In the genomic region with DNA sequence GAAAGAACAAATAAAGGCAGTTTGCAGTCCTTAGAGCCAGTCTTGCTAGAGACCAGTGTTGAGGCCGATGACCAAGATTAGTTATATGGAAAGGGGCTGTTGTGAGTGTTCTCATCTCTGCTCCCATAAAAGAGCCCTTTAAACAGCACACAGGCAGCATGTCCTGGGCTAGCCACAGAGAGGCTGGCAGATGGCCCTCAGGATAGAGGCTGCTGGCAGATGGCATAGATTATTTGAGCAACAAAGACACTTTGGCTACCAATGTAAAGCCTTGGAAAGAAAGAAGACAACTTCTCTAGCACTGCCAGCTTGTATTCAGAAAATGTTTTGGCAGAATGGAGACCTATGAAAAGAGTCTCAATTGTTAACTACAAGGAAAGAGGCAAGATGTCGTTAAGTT, we compare ENCODE assay signal across 13 mouse cellular contexts.
A peak's percentile ranks its signal among the peaks of the same experiment; 100 is the strongest.
DNase-seq lines count a peak whose midpoint lies in the region; ATAC-seq and TF ChIP-seq lines count a peak whose summit lies in the region.
"Had no signal": no experiment of that assay in that cellular context is flagged by ENCODE, and none has a peak within 500 bp of the region (broad histone marks: within the 10 kb centered on the region; RNA-seq: fewer than 3 reads in every experiment).

No protein-coding gene starts in this region.

- no peaks in the 10 kb centered on the region for H3K36me3 ChIP-seq in forebrain, embryonic 14.5 days (ENCODE audit: control insufficient read depth, insufficient read depth, low read length)
- H3K36me3 ChIP-seq in midbrain, embryonic 13.5 days, result no peaks in the 10 kb centered on the region
- no peaks in the 10 kb centered on the region for H3K36me3 ChIP-seq in liver, postnatal 0 days (replicated peaks; ENCODE audit: insufficient read depth, low read length)
- H3K36me3 ChIP-seq in liver, embryonic 11.5 days (ENCODE audit: control insufficient read depth, insufficient read depth, low read length), result no peaks in the 10 kb centered on the region
- H3K36me3 ChIP-seq: embryonic facial prominence, embryonic 13.5 days had no signal

- 0 out of 2 replicates have a peak, but pooled peaks cover 3% of the 10 kb centered on the region for H3K4me1 ChIP-seq in forebrain, embryonic 14.5 days (ENCODE audit: control insufficient read depth, insufficient read depth, low read length)
- H3K4me1 ChIP-seq in midbrain, embryonic 13.5 days (replicated peaks), result peaks cover 6% of the 10 kb centered on the region; the same call in 1 of the 2 replicates
- H3K4me1 ChIP-seq in liver, postnatal 0 days (ENCODE audit: insufficient read depth), result no peaks in the 10 kb centered on the region
- H3K4me1 ChIP-seq in liver, embryonic 11.5 days (replicated peaks; ENCODE audit: control insufficient read depth, insufficient read depth, low read length), result no peaks in the 10 kb centered on the region

- H3K9ac ChIP-seq in forebrain, embryonic 14.5 days (ENCODE audit: low read length), result no peak overlapping the region
- no peak overlapping the region for H3K9ac ChIP-seq in midbrain, embryonic 13.5 days (replicated peaks)
- H3K9ac ChIP-seq in liver, postnatal 0 days (replicated peaks), result no peak overlapping the region
- H3K9ac ChIP-seq in liver, embryonic 11.5 days (ENCODE audit: low read depth, low read length), result no peak overlapping the region
- H3K9ac ChIP-seq: embryonic facial prominence, embryonic 13.5 days had no signal

- TF ChIP-seq CTCF in liver, postnatal 0 days (IDR thresholded peaks at IDR 0.05; ENCODE audit: low read depth), result no peak

- peak overlapping the region; percentile 65; the same call in 1 of the 2 replicates for H3K27ac ChIP-seq in forebrain, embryonic 14.5 days (ENCODE audit: low read depth, low read length)
- 0 out of 2 replicates have a peak overlapping the region, but pooled peaks have one; percentile 31 for H3K27ac ChIP-seq in midbrain, embryonic 13.5 days
- H3K27ac ChIP-seq in liver, postnatal 0 days (ENCODE audit: low read depth), result no peak overlapping the region
- no peak overlapping the region for H3K27ac ChIP-seq in liver, embryonic 11.5 days (ENCODE audit: low read depth, low read length)
- H3K27ac ChIP-seq: embryonic facial prominence, embryonic 13.5 days; gastrocnemius, adult 2 months; kidney, postnatal 0 days had no signal

- H3K4me2 ChIP-seq in forebrain, embryonic 14.5 days (ENCODE audit: low read length), result no peak overlapping the region
- no peak overlapping the region for H3K4me2 ChIP-seq in midbrain, embryonic 13.5 days (replicated peaks)
- H3K4me2 ChIP-seq in liver, postnatal 0 days (ENCODE audit: low read depth, low read length), result no peak overlapping the region
- H3K4me2 ChIP-seq in liver, embryonic 11.5 days, result no peak overlapping the region
- H3K4me2 ChIP-seq: embryonic facial prominence, embryonic 13.5 days had no signal

- 17% methylated on average over 2 of the region's 2 CpGs for WGBS in forebrain, embryonic 14.5 days
- 35% methylated on average over 2 of the region's 2 CpGs for WGBS in midbrain, embryonic 13.5 days
- 78% methylated on average over 2 of the region's 2 CpGs for WGBS in liver, postnatal 0 days (ENCODE audit: insufficient replicate concordance)
- WGBS in liver, embryonic 11.5 days, result 79% methylated on average over 2 of the region's 2 CpGs

- no peak overlapping the region for H3K4me3 ChIP-seq in forebrain, embryonic 14.5 days (ENCODE audit: low read depth, low read length)
- H3K4me3 ChIP-seq in midbrain, embryonic 13.5 days (replicated peaks), result no peak overlapping the region
- no peak overlapping the region for H3K4me3 ChIP-seq in liver, postnatal 0 days (ENCODE audit: low read depth, low read length)
- H3K4me3 ChIP-seq in liver, embryonic 11.5 days (ENCODE audit: low read depth, low read length), result no peak overlapping the region
- H3K4me3 ChIP-seq: embryonic facial prominence, embryonic 13.5 days; gastrocnemius, adult 2 months had no signal

- intact Hi-C loops in left cerebral cortex, postnatal 4 days (cut with DNase I), result no loop called here
- intact Hi-C loops in left cerebral cortex, postnatal 10 days (cut with DNase I), result no loop called here

- no peaks in the 10 kb centered on the region for H3K9me3 ChIP-seq in forebrain, embryonic 14.5 days (replicated peaks; ENCODE audit: control insufficient read depth, low read length)
- H3K9me3 ChIP-seq in midbrain, embryonic 13.5 days, result no peaks in the 10 kb centered on the region
- no peaks in the 10 kb centered on the region for H3K9me3 ChIP-seq in liver, postnatal 0 days (ENCODE audit: low read length)
- H3K9me3 ChIP-seq in liver, embryonic 11.5 days (ENCODE audit: control insufficient read depth, low read length), result no peaks in the 10 kb centered on the region
- H3K9me3 ChIP-seq: embryonic facial prominence, embryonic 13.5 days had no signal

- DNase-seq in left cerebral cortex, postnatal 4 days, result peak; percentile 85
- no peak for DNase-seq in left cerebral cortex, postnatal 10 days (ENCODE audit: extremely low spot score in 1 of 2, low spot score in 2 of 2)
- DNase-seq in cerebellum, adult 11 months, result peak; percentile 50
- DNase-seq in forebrain, embryonic 14.5 days (ENCODE audit: low spot score), result peak; percentile 87
- no peak for DNase-seq in yolk sac, embryonic 10.5 days (ENCODE audit: low spot score)
- DNase-seq in liver, postnatal 0 days, result no peak
- DNase-seq in liver, embryonic 11.5 days (ENCODE audit: low spot score), result no peak
- DNase-seq: gastrocnemius, adult 2 months; lung, postnatal 36 days; thymus, postnatal 25 days had no signal

- TF ChIP-seq EP300 in liver, postnatal 0 days (IDR thresholded peaks at IDR 0.05; ENCODE audit: low read depth), result no peak

- H3K27me3 ChIP-seq in forebrain, embryonic 14.5 days (replicated peaks; ENCODE audit: control insufficient read depth, insufficient read depth, low read length), result no peaks in the 10 kb centered on the region
- H3K27me3 ChIP-seq in midbrain, embryonic 13.5 days, result no peaks in the 10 kb centered on the region
- H3K27me3 ChIP-seq in liver, postnatal 0 days (ENCODE audit: insufficient read depth, low read length), result no peaks in the 10 kb centered on the region
- H3K27me3 ChIP-seq in liver, embryonic 11.5 days (replicated peaks; ENCODE audit: control insufficient read depth, insufficient read depth, low read length), result no peaks in the 10 kb centered on the region
- H3K27me3 ChIP-seq: embryonic facial prominence, embryonic 13.5 days had no signal

- peak; percentile 92 for ATAC-seq in forebrain, embryonic 14.5 days
- peak; percentile 43; the same call in 1 of the 2 replicates for ATAC-seq in midbrain, embryonic 13.5 days
- no peak for ATAC-seq in liver, postnatal 0 days
- ATAC-seq in liver, embryonic 11.5 days (replicated peaks; ENCODE audit: low FRiP score), result no peak

Comparison
In these comparisons a context has a peak if more than half of its experiments do, and no peak if none do; other contexts are left out.
1. DNase-seq: peak in left cerebral cortex, postnatal 4 days (single experiment), cerebellum, adult 11 months (single experiment) and forebrain, embryonic 14.5 days (single experiment); none in left cerebral cortex, postnatal 10 days (0 of 2), yolk sac, embryonic 10.5 days (single experiment), liver, postnatal 0 days (single experiment) and liver, embryonic 11.5 days (single experiment).
2. ATAC-seq: peak in forebrain, embryonic 14.5 days (single experiment) and midbrain, embryonic 13.5 days (single experiment); none in liver, postnatal 0 days (single experiment) and liver, embryonic 11.5 days (single experiment).
3. H3K27ac ChIP-seq: peak in forebrain, embryonic 14.5 days (single experiment) and midbrain, embryonic 13.5 days (single experiment); none in liver, postnatal 0 days (single experiment) and liver, embryonic 11.5 days (single experiment).